Mouse (Mus musculus) bone marrow, adult 2 months (tissue): ENCODE measurements around the gene Dock8. TPM values are rescaled to one million over a fixed set of nuclear protein-coding genes. Genes with fewer than 3 reads are reported as not detected.

Experiments used
- H3K27ac ChIP-seq: fragments of 200-500 bp; 2 replicates; pipeline ENCODE4 v1.5.1; 2012; ENCODE audit warnings: low read depth, mild to moderate bottlenecking, control low read depth, inconsistent platforms, low read length; ENCODE audit not compliant: control insufficient read depth, poor library complexity, insufficient read depth
- H3K4me1 ChIP-seq: fragments of 200-500 bp; 2 replicates; pipeline ENCODE4 v1.6.1; 2011; ENCODE audit warnings: low read length; ENCODE audit not compliant: control insufficient read depth, insufficient read depth
- H3K4me3 ChIP-seq: fragments of 200-500 bp; replicated peaks from 2 replicates; pipeline ENCODE3; 2011; ENCODE audit warnings: mild to moderate bottlenecking, low read depth, low read length, control low read depth; ENCODE audit not compliant: control insufficient read depth
- CTCF ChIP-seq: fragments of 200-500 bp; IDR thresholded peaks from 2 replicates; pipeline ENCODE4 v1.5.1; 2011; ENCODE audit warnings: low read length, control low read depth; ENCODE audit not compliant: control insufficient read depth, insufficient read depth
- POLR2A ChIP-seq: fragments of 200-500 bp; IDR thresholded peaks from 2 replicates; pipeline ENCODE4 v1.6.1; 2011; ENCODE audit warnings: low read depth, mild to moderate bottlenecking, control low read depth, low read length, borderline replicate concordance; ENCODE audit not compliant: control insufficient read depth
- WGBS: fragments of 180-500 bp; shearing (Covaris S2); methylation state at CpG from one replicate; pipeline ENCODE4 v1.1.7; 2018; 5-methylcytosine and 5-hydroxymethylcytosine counted together
- polyA plus RNA-seq: library from polyadenylated mRNA; stranded (reverse); fragments of >200 nt; gene quantifications from 2 replicates; pipeline ENCODE4 v1.2.4, GENCODE M21; 2011; ENCODE audit warnings: low replicate concordance; ENCODE audit not compliant: missing spikeins, insufficient read depth, insufficient read length

The Dock8 gene
- polyA plus RNA-seq, 1 experiment = 40.8 TPM

GRCm38 (mm10) chr19:24977991-24978390 lies 21.3 kb upstream of the Dock8 start:
- Histone ChIP-seq H3K27ac (no peak overlapping the region), H3K4me1 (peaks cover 4% of the 10 kb centered on the region; the same call in 1 of the 2 replicates), H3K4me3 (no peak overlapping the region)
- TF ChIP-seq CTCF (no peak), POLR2A (no peak)
- 86% methylated on average over 11 of the region's 11 CpGs for whole genome bisulfite sequencing

- no peak overlapping the region; the same call in 1 of the 2 replicates for H3K27ac ChIP-seq
- 64% methylated on average over 10 of the region's 10 CpGs for WGBS
- TF ChIP-seq CTCF (no peak), POLR2A (no peak)
These were observed 20.2 kb upstream of the Dock8 start for GRCm38 (mm10) chr19:24978852-24979842.

DNA sequence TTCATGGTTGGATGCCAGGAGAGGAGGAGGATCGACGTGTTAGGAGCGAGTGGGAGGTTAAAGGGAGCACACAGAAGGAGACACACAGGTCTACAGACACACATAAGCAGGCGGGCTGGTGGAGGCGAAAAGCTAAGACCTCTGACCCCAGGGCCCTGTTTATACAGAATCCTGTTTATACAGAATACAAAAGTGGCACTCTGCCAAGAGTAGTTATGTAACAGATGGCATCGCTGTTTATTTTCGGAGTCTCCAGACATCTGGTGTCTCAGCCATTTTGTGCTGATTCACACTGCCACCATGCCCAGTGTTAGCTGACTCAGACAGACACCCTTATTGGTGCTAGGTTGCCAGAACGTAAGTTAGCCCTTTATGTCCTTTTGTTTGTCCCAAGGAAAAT lies 18.0 kb upstream of the Dock8 start:
- WGBS = 56% methylated on average over 8 of the region's 8 CpGs
- TF ChIP-seq POLR2A = no peak
- no peak for TF ChIP-seq CTCF
- H3K4me1 ChIP-seq = peaks cover 4% of the 10 kb centered on the region; the same call in 1 of the 2 replicates
- H3K27ac ChIP-seq = no peak overlapping the region
- H3K4me3 ChIP-seq = no peak overlapping the region

More at GRCm38 (mm10) chr19:24978852-24979842, 20.2 kb upstream of the Dock8 start:
- no peak overlapping the region for H3K4me3 ChIP-seq
- H3K4me1 ChIP-seq = peaks cover 4% of the 10 kb centered on the region; the same call in 1 of the 2 replicates

DNA sequence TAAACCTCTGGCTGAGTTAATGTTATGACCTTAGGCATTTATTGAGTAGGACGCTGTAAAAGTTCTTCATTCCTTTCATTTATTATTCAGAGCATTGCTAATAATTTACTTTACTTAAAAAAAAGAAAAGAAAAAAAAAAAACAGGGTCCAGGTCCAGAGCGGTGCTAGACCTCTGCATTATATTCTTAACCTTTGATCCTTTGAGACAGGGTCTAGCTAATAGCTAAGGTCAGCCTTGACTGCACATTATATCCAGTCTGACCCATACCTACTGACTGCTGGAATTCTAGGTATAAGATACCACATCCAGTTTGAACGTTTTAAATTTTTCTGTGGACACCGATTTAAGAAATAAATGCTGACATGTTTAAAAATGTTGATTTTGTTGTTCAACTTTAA lies 16.3 kb upstream of the Dock8 start:
- no peak for TF ChIP-seq CTCF
- TF ChIP-seq POLR2A = no peak
- Histone ChIP-seq H3K27ac (no peak overlapping the region), H3K4me1 (peaks cover 6% of the 10 kb centered on the region; the same call in 1 of the 2 replicates), H3K4me3 (no peak overlapping the region)
- 87% methylated on average over 4 of the region's 4 CpGs for WGBS

GRCm38 (mm10) chr19:24983857-24984498 lies 15.4 kb upstream of the Dock8 start:
- Histone ChIP-seq H3K4me1 (peaks cover 8% of the 10 kb centered on the region; the same call in 1 of the 2 replicates), H3K27ac (no peak overlapping the region), H3K4me3 (no peak overlapping the region)
- WGBS = 49% methylated on average over 7 of the region's 7 CpGs
- TF ChIP-seq POLR2A (no peak), CTCF (no peak)

DNA sequence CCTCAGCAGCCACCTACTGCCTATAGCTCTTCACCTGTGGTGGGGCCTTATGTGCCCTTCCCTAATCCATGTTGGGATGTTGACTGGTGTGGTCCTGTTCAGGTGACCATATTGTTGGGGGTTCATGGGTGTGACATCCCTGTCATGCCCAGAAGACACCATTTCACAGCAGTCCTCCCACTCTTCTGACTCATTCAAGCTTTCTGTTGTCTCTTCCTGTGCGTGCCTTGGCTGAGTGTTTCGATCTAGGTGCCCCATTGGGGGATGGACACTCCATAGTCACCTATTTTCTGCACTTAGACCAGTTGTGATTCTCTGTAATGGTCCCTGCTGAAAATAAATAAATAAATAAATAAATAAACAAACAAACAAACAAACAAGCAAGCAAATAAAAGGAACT lies 14.3 kb upstream of the Dock8 start:
- peaks cover 7% of the 10 kb centered on the region; the same call in 1 of the 2 replicates for H3K4me1 ChIP-seq
- TF ChIP-seq POLR2A (no peak), CTCF (no peak)
- WGBS = 90% methylated on average over 2 of the region's 2 CpGs

GRCm38 (mm10) chr19:24987355-24987754 lies 12.0 kb upstream of the Dock8 start:
- no peak for TF ChIP-seq CTCF
- no peak for TF ChIP-seq POLR2A
- Histone ChIP-seq H3K4me1 (peaks cover 7% of the 10 kb centered on the region; the same call in 1 of the 2 replicates), H3K4me3 (no peak overlapping the region), H3K27ac (peak overlapping the region; percentile 29; the same call in 1 of the 2 replicates)
- 27% methylated on average over 4 of the region's 4 CpGs for WGBS

More for the DNA sequence above, 14.3 kb upstream of the Dock8 start:
- H3K4me3 ChIP-seq = no peak overlapping the region
- H3K27ac ChIP-seq = no peak overlapping the region

- H3K27ac ChIP-seq = no peak overlapping the region; the same call in 1 of the 2 replicates
- H3K4me3 ChIP-seq = no peak overlapping the region
- 24% methylated on average over 5 of the region's 5 CpGs for whole genome bisulfite sequencing
- TF ChIP-seq POLR2A (no peak), CTCF (no peak)
- H3K4me1 ChIP-seq = peaks cover 7% of the 10 kb centered on the region; the same call in 1 of the 2 replicates
These were observed 10.5 kb upstream of the Dock8 start for GRCm38 (mm10) chr19:24988831-24989230.
